Mouse (Mus musculus) embryonic fibroblast, embryonic 13.5 days (primary cell): ENCODE measurements at regions not wholly inside any gene's neighbourhood (a gene's known extent, or its start where the extent isn't known, plus 50 kb on each side); places are given as distances from the start of the nearest gene placed in this dataset.

ENCODE experiments used
- CTCF ChIP-seq: IDR thresholded peaks from 2 replicates; pipeline ENCODE4 v1.5.1; 2011; ENCODE audit warnings: mild to moderate bottlenecking, control low read depth, low read length, moderate library complexity, borderline replicate concordance; ENCODE audit not compliant: insufficient read depth
- POLR2A ChIP-seq: IDR thresholded peaks from 2 replicates; pipeline ENCODE4 v1.6.1; 2011; ENCODE audit warnings: low read depth, mild to moderate bottlenecking, control low read depth, low read length, moderate library complexity

- TF ChIP-seq POLR2A (no peak), CTCF (no peak)
Observed at GRCm38 (mm10) chr2:46503074-46503473, 1385.9 kb upstream of the Zeb2 start.
